Mouse (Mus musculus): ENCODE data around the gene Stn1. TPM values are rescaled to one million over a fixed set of nuclear protein-coding genes. Genes with fewer than 3 reads are reported as not detected.

Gene Stn1
- total RNA-seq, 2 experiments from 2014 or later = 8.8 to 9.3 TPM

GRCm38 (mm10) chr19:47545528-47545927 is 8.2 kb upstream of the Stn1 start:
- DNase-seq (ENCODE audit: low spot score in 2 of 2) = no peak

DNA sequence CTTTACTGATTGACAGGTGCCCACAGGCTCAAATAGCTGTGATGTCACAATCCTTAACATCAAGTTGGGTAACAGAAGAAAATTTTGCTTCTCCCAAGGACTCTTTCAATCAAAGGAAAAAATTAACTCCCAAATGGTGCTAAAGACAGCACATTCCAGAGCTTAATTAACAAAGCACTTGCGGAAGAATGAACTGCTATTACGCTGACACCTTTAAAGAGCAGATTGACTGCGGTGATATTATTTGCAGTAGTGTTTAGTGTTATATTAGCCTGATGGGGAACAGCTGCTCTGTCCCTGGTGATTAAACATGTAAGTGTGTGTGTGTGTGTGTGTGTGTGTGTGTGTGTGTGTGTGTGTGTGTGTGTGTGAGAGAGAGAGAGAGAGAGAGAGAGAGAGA is 7.7 kb upstream of the Stn1 start:
- DNase-seq (ENCODE audit: low spot score in 2 of 2) = no peak

GRCm38 (mm10) chr19:47542441-47542840 is 5.1 kb upstream of the Stn1 start:
- DNase-seq (ENCODE audit: low spot score in 2 of 2) = no peak

DNA sequence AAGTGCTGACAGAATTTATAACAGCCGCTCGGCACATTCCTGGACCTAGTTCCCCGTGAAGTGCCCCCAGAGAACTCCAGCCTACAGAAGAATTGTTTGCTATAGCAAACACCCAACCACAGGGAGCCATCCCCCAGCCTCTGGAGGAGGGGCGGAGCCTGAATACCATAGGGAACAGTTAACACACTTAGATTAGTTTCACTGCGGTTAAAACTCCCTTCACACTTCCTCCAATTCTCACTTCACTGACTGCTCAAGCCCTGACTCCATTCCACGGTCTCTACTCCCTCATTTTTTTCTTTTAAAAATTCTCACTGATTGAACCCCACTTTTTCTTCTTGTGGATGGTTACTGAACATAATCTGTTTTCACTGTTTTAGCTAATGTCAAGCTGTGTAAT is 1.5 kb upstream of the Stn1 start:
- DNase-seq (ENCODE audit: low spot score in 2 of 2) = no peak

- DNase-seq (ENCODE audit: low spot score in 2 of 2) = no peak
Measured at GRCm38 (mm10) chr19:47537879-47538278, 572 bp upstream of the Stn1 start.

- peak; percentile 96 to 98 for DNase-seq (ENCODE audit: low spot score in 2 of 2)
Measured at GRCm38 (mm10) chr19:47536521-47537299, 597 bp downstream of the Stn1 start.

- DNase-seq (ENCODE audit: low spot score in 2 of 2) = no peak
Measured at GRCm38 (mm10) chr19:47534131-47534530, 3.2 kb downstream of the Stn1 start.

DNA sequence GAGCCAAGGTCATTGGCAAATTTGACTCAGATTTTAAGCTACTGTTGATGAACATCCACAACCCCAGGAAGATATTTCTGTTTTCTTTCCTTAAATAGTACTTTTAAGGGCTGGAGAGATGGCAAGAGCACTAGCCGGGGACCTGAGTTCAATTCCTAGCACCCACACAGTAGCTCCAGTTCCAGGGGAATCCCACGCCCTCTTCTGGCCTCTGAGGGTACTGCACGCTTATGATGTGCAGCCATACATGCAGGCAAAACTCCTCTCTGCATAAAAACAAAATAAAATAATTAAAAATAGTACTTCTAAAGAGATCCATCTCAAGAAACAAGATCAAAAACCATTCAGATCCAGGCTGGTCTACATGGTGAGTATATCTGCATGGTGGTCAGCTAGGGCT is 4.9 kb downstream of the Stn1 start:
- DNase-seq (ENCODE audit: low spot score in 2 of 2) = no peak

GRCm38 (mm10) chr19:47531309-47531708 is 6.0 kb downstream of the Stn1 start:
- no peak for DNase-seq (ENCODE audit: low spot score in 2 of 2)

DNA sequence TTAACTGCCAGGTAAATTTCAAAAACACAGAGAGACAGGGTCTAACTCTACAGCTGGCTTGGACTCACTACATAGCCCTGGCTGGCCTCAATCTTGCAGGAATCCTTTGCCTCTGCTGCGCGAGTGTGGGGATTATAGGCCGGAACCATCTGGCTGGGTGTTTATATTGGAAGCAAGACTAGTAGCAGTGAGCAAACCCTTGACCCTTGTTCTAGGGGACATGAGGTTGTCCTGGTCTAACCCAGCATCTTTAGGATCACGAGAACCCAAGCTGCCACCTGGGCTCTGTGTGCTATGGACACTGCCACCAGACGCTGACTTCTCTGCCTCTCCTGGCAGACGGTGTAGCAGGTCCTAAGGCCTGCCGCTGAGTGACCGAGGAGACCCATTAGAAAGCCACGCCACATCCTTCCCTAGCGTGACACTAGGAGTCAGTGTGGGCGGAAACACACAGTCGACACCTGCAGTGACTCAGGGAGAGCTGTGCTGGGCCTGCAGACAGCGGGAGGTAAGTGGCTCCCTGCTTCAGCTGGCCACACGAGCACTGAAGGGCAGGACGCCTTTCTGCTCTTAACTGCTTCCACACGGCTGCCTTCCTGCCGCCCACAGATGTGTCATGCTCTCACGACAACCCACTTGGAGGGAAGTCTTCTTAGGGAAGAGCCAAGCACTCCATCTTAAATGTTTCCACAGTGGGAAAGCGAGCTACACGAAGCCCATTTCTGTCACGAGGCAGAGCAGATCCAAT is 10.9 kb downstream of the Stn1 start:
- no peak for DNase-seq (ENCODE audit: low spot score in 2 of 2)

DNA sequence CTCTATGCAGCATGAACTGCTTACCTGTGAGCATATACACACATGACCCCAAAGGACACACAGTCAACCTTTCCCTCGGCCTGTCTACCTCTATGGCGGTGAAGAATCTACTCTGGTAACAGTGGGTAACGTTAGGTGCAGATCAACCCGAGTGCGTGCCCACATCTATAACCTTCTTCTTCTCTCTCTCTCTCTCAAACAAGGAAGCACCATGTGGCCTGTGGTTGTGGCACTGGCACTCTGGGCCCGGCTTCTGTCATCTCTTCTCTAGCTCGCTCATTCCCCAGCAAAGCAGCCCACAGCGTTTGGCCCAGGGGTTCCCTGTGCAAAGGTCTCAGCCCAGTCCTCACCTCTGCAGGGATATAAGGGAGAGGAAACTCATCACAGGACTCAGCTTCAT is 12.4 kb downstream of the Stn1 start:
- no peak for DNase-seq (ENCODE audit: low spot score in 2 of 2)

DNA sequence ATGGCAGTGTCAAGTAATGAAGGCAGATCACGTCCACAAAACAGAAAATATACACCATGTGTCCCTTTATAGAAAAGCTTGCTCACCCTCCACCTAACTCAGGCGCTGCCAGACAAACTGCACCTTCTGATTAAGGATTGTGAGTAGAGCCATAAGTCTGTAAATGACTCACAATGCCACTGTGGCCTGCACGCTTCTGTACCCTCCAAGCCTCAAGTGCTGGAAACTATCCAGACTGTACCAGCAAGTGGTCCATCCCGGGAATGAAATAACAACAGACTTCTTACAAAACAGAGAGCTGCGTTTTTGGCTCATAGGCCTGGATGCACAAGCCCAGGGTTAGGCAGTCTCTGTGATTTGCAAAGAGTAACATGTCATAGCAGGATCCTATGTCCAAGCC is 15.9 kb downstream of the Stn1 start:
- DNase-seq (ENCODE audit: low spot score in 2 of 2) = no peak

DNA sequence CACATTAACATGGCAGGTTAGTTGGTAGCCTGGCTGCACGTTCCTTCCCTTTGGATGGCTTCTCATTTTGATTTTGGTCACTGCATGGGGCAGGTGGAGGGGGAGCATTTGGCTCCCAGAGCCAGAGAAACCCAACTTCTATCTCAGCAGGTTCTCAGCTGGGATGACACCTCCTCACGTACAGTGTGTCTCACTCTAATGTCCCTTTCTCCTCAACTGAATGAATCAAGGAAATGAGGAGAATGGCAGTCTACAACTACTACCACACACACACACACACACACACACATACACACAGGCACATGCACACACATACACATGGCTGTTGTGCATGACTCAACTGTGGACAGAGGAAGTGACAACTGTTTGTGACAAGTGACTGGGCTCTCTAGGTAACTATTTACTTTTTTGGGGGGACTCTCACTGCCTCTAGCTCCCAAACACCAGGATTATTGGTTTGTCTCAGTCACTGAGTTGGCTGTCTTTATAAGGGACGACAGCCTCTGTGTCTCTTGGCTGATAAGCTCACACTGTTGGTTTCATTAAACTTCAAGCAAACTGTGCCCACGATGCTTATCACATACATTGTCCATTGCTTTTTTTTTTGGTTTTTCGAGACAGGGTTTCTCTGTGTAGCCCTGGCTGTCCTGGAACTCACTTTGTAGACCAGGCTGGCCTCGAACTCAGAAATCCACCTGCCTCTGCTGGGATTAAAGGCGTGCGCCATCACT is 18.0 kb downstream of the Stn1 start:
- DNase-seq (ENCODE audit: low spot score in 2 of 2) = no peak

- DNase-seq (ENCODE audit: low spot score in 2 of 2) = no peak
Measured at GRCm38 (mm10) chr19:47518475-47519162, 18.7 kb downstream of the Stn1 start.

GRCm38 (mm10) chr19:47517570-47517969 is 19.7 kb downstream of the Stn1 start:
- no peak for DNase-seq (ENCODE audit: low spot score in 2 of 2)

DNA sequence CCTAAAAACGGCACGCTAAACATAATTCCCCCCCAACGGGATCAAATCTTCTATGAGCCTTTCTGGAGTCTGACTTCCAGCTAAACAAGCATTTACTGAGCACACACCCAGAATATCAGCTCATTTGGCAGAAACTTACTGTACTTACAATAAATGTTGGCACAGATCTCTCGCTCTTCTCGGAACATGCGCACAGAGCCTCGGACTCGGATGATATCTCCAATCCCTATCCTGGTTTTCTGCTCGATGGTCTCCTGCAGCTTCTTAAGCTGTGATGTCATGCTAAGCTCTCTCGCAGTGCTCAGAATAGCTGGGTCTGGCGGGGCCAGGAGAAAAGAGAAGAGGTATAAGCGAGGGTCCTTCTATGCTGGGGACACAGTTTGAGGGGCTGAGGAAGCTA is 20.4 kb downstream of the Stn1 start:
- DNase-seq (ENCODE audit: low spot score in 2 of 2) = no peak

DNA sequence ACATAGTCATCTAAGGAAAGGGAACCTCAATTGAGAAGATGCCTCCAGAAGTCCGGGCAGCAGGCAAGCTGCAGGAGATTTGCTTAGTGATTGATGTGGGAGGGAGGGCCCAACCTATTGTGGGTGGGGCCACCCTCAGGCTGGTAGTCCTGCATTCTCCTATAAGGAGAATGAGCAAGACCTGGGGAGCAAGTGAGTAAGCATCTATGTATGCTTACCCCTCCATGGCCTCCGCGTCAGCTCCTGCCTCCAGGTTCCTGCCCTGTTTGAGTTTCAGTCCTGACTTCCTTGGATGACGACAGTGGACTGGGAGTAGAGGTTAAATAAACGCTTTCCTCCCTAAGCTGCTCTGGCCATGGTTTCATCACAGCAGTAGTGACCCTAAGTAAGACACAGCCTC is 22.2 kb downstream of the Stn1 start:
- DNase-seq (ENCODE audit: low spot score in 2 of 2) = no peak

- no peak for DNase-seq (ENCODE audit: low spot score in 2 of 2)
Measured at GRCm38 (mm10) chr19:47513618-47513897, 23.7 kb downstream of the Stn1 start.

DNA sequence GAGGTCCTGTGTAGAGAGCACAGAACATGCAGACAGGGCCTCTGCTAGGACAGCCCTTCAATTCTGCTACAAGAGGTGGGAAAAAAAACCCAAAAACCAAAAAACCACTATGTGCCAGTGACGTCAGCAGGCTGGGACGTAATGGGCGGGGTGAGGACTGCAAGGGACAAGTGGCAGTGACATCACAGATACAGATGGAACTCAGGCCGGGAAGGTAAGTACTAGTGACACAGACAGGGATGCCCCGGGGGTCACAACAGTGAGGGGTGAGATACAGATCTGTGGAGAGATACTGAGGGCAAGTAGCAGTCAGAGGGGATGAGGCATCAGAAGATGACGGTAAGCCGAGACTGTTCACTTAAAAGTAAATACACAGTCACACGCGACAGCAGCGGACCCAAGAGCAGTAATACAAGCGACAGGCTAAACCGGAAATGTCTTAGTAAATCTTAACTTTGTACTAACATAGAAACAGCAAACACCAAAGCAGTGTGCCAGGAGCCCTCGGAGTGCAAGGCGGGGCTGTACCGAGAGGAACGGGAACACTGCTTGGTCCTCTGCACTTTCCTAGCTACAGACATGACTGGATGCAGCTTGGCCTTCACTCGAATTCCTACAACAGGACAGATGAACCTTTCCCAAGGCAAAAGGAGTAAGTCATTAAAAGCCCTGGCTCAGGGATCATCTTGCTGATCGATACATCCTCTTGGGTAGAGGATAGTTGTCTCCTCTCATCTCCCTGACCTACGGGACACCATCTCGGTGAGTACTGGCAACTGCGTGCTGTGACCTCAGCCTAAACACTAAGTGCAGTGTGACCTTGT is 24.3 kb downstream of the Stn1 start:
- DNase-seq (ENCODE audit: low spot score in 2 of 2) = no peak

- no peak for DNase-seq (ENCODE audit: low spot score in 2 of 2)
Measured at GRCm38 (mm10) chr19:47511958-47512357, 25.3 kb downstream of the Stn1 start.

DNA sequence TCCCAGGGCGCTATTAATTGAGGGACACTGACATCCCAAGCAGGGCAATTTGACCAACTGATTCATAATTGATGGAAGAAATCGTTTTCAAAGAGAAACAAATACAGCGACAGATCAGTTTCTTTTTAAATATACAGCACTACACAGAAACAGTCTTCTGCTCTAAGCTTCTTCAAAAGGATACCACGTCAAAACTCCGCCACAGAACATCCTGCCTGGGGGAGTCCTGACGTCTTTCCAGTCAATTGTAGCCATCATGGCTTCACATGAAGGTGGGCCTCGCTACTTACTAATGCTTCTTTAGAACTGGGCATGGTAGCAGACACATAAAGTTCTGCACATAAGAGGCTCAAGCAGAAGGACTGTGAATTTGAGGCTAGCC is 26.0 kb downstream of the Stn1 start:
- no peak for DNase-seq (ENCODE audit: low spot score in 2 of 2)
